Mouse (Mus musculus) embryonic facial prominence, embryonic 11.5 days (tissue): Measurements from ENCODE around the gene Krt23. TPM values are rescaled to one million over a fixed set of nuclear protein-coding genes. Genes with fewer than 3 reads are reported as not detected.

Experiments
- ATAC-seq: fragments of 200-750 bp; cut with Nextera tagmentation; replicated peaks from 2 replicates; pipeline ENCODE4 v1.8.0; 2017; ENCODE audit warnings: low read depth; ENCODE audit not compliant: insufficient number of reproducible peaks, low FRiP score, low TSS enrichment
- DNase-seq: peaks from one replicate; pipeline ENCODE4 v3.0.0-alpha.2; 2015; ENCODE audit warnings: low spot score
- H3K27ac ChIP-seq: fragments of 300-500 bp; sonication (generic); replicated peaks from 2 replicates; pipeline ENCODE4 v1.5.1; 2014; ENCODE audit warnings: mild to moderate bottlenecking, low read depth, low read length, control low read depth
- H3K27me3 ChIP-seq: fragments of 300-500 bp; sonication (generic); 2 replicates; pipeline ENCODE4 v1.6.1; 2014; ENCODE audit warnings: mild to moderate bottlenecking, low read length, moderate library complexity, mixed read lengths; ENCODE audit not compliant: control insufficient read depth, insufficient read depth
- H3K36me3 ChIP-seq: fragments of 300-500 bp; sonication (generic); replicated peaks from 2 replicates; pipeline ENCODE4 v1.6.1; 2014; ENCODE audit warnings: low read depth, mild to moderate bottlenecking, low read length, moderate library complexity, mixed read lengths; ENCODE audit not compliant: control insufficient read depth, insufficient read depth
- H3K4me1 ChIP-seq: fragments of 300-500 bp; sonication (generic); 2 replicates; pipeline ENCODE4 v1.6.1; 2014; ENCODE audit warnings: low read length, mixed read lengths; ENCODE audit not compliant: control insufficient read depth, insufficient read depth
- H3K4me2 ChIP-seq: fragments of 300-500 bp; sonication (generic); 2 replicates; pipeline ENCODE4 v1.6.1; 2014; ENCODE audit warnings: low read depth, mild to moderate bottlenecking, control low read depth, low read length, moderate library complexity
- H3K4me3 ChIP-seq: fragments of 300-500 bp; sonication (generic); 2 replicates; pipeline ENCODE4 v1.5.1; 2014; ENCODE audit warnings: low read depth, low read length, control low read depth
- H3K9ac ChIP-seq: fragments of 300-500 bp; sonication (generic); replicated peaks from 2 replicates; pipeline ENCODE4 v1.6.1; 2014; ENCODE audit warnings: mild to moderate bottlenecking, control low read depth, low read length
- H3K9me3 ChIP-seq: fragments of 300-500 bp; sonication (generic); replicated peaks from 2 replicates; pipeline ENCODE4 v1.6.1; 2016; ENCODE audit warnings: mild to moderate bottlenecking, low read length, inconsistent platforms, mixed read lengths; ENCODE audit not compliant: control insufficient read depth
- WGBS: fragments of 180-500 bp; shearing (Covaris S2); extraction: QIAGEN DNeasy Blood & Tissue Kit; methylation state at CpG from one replicate; pipeline ENCODE4 v1.1.7; 2014; 5-methylcytosine and 5-hydroxymethylcytosine counted together
- polyA plus RNA-seq: library from polyadenylated mRNA; unstranded; fragments of >200 nt; fragmentation: Nextera tagmentation; extraction: Ambion mirVana; gene quantifications from 2 replicates; pipeline ENCODE4 v1.2.1, GENCODE M21; 2014

Krt23 gene
- polyA plus RNA-seq, 1 experiment from 2014 or later: not detected

GRCm38 (mm10) chr11:99491040-99491439 is 1.9 kb downstream of the Krt23 start:
- no peak for ATAC-seq
- no peak overlapping the region for H3K4me3 ChIP-seq
- no peaks in the 10 kb centered on the region for H3K36me3 ChIP-seq
- H3K9me3 ChIP-seq: no peaks in the 10 kb centered on the region
- no peak overlapping the region for H3K27ac ChIP-seq
- H3K4me2 ChIP-seq: no peak overlapping the region
- 74% methylated on average over 8 of the region's 8 CpGs for WGBS
- H3K9ac ChIP-seq: no peak overlapping the region
- no peak for DNase-seq
- no peaks in the 10 kb centered on the region for H3K4me1 ChIP-seq
- no peaks in the 10 kb centered on the region for H3K27me3 ChIP-seq

GRCm38 (mm10) chr11:99490624-99491023 is 2.3 kb downstream of the Krt23 start:
- Histone ChIP-seq H3K27me3 (no peaks in the 10 kb centered on the region), H3K9me3 (no peaks in the 10 kb centered on the region), H3K36me3 (no peaks in the 10 kb centered on the region), H3K4me3 (no peak overlapping the region), H3K4me2 (no peak overlapping the region), H3K9ac (no peak overlapping the region), H3K4me1 (no peaks in the 10 kb centered on the region), H3K27ac (no peak overlapping the region)
- DNase-seq: no peak
- 49% methylated on average over 4 of the region's 4 CpGs for WGBS
- ATAC-seq: no peak

- 35% methylated on average over 3 of the region's 3 CpGs for WGBS
- no peak for ATAC-seq
Measured at GRCm38 (mm10) chr11:99489233-99489632, 3.7 kb downstream of the Krt23 start.

GRCm38 (mm10) chr11:99474981-99475380 is 18.0 kb downstream of the Krt23 start:
- ATAC-seq (no peak), DNase-seq (no peak)
- Histone ChIP-seq H3K4me1 (no peaks in the 10 kb centered on the region), H3K4me2 (no peak overlapping the region), H3K36me3 (no peaks in the 10 kb centered on the region), H3K27me3 (no peaks in the 10 kb centered on the region), H3K27ac (no peak overlapping the region), H3K4me3 (no peak overlapping the region), H3K9ac (no peak overlapping the region), H3K9me3 (no peaks in the 10 kb centered on the region)
- WGBS: 80% methylated on average over 3 of the region's 3 CpGs

More at GRCm38 (mm10) chr11:99489233-99489632, 3.7 kb downstream of the Krt23 start:
- H3K9ac ChIP-seq: no peak overlapping the region
- H3K27me3 ChIP-seq: no peaks in the 10 kb centered on the region
- no peaks in the 10 kb centered on the region for H3K9me3 ChIP-seq
- H3K36me3 ChIP-seq: no peaks in the 10 kb centered on the region
- no peaks in the 10 kb centered on the region for H3K4me1 ChIP-seq
- no peak overlapping the region for H3K4me2 ChIP-seq
- no peak overlapping the region for H3K27ac ChIP-seq
- no peak for DNase-seq
- H3K4me3 ChIP-seq: no peak overlapping the region

- no peak overlapping the region for H3K9ac ChIP-seq
- no peaks in the 10 kb centered on the region for H3K9me3 ChIP-seq
- no peak overlapping the region for H3K27ac ChIP-seq
- no peak overlapping the region for H3K4me3 ChIP-seq
- ATAC-seq (no peak), DNase-seq (no peak)
- H3K36me3 ChIP-seq: no peaks in the 10 kb centered on the region
- no peaks in the 10 kb centered on the region for H3K27me3 ChIP-seq
- no peaks in the 10 kb centered on the region for H3K4me1 ChIP-seq
- WGBS: 83% methylated on average over 6 of the region's 6 CpGs
- H3K4me2 ChIP-seq: no peak overlapping the region
Measured at GRCm38 (mm10) chr11:99473433-99473832, 19.5 kb downstream of the Krt23 start.

GRCm38 (mm10) chr11:99472405-99472804 is 20.5 kb downstream of the Krt23 start:
- ATAC-seq (no peak), DNase-seq (no peak)
- Histone ChIP-seq H3K36me3 (no peaks in the 10 kb centered on the region), H3K9me3 (no peaks in the 10 kb centered on the region), H3K9ac (no peak overlapping the region), H3K4me3 (no peak overlapping the region), H3K4me2 (no peak overlapping the region), H3K4me1 (no peaks in the 10 kb centered on the region), H3K27ac (no peak overlapping the region), H3K27me3 (no peaks in the 10 kb centered on the region)
- 78% methylated on average over 4 of the region's 4 CpGs for WGBS

GRCm38 (mm10) chr11:99471946-99472345 is 21.0 kb downstream of the Krt23 start:
- Histone ChIP-seq H3K36me3 (no peaks in the 10 kb centered on the region), H3K4me1 (no peaks in the 10 kb centered on the region), H3K27ac (no peak overlapping the region), H3K4me2 (no peak overlapping the region), H3K27me3 (no peaks in the 10 kb centered on the region), H3K4me3 (no peak overlapping the region), H3K9ac (no peak overlapping the region), H3K9me3 (no peaks in the 10 kb centered on the region)
- ATAC-seq (no peak), DNase-seq (no peak)
- 90% methylated on average over 6 of the region's 6 CpGs for WGBS

- Histone ChIP-seq H3K9ac (no peak overlapping the region), H3K4me1 (no peaks in the 10 kb centered on the region), H3K36me3 (no peaks in the 10 kb centered on the region), H3K4me3 (no peak overlapping the region), H3K27me3 (no peaks in the 10 kb centered on the region), H3K27ac (no peak overlapping the region), H3K9me3 (no peaks in the 10 kb centered on the region), H3K4me2 (no peak overlapping the region)
- ATAC-seq (no peak), DNase-seq (no peak)
- 76% methylated on average over 4 of the region's 4 CpGs for WGBS
Measured at GRCm38 (mm10) chr11:99469228-99469627, 23.7 kb downstream of the Krt23 start.
